Mouse (Mus musculus): Measurements from ENCODE around the gene Atp5g1. TPM values are rescaled to one million over a fixed set of nuclear protein-coding genes. Genes with fewer than 3 reads are reported as not detected.

Atp5g1 gene
- polyA plus RNA-seq, 3 experiments from 2014 or later = 336 to 391 (median 363) TPM

- ATAC-seq = no peak
Observed at GRCm38 (mm10) chr11:96071013-96071412, 4.5 kb downstream of the Atp5g1 start.

- ATAC-seq = no peak
Observed at GRCm38 (mm10) chr11:96070353-96070752, 5.1 kb downstream of the Atp5g1 start.

- no peak for ATAC-seq
Observed at GRCm38 (mm10) chr11:96068231-96068630, 7.2 kb downstream of the Atp5g1 start.

- peak; percentile 79 for ATAC-seq
Observed at GRCm38 (mm10) chr11:96065215-96065911, 10.1 kb downstream of the Atp5g1 start, which contains the start of gene Ube2z. TSS of gene Ube2z (minus strand) at chr11:96065388.

- ATAC-seq = peak; percentile 66
Observed at GRCm38 (mm10) chr11:96064521-96065214, 10.8 kb downstream of the Atp5g1 start.

- ATAC-seq = peak; percentile 88
Observed at GRCm38 (mm10) chr11:96058309-96058708, 17.2 kb downstream of the Atp5g1 start.

GRCm38 (mm10) chr11:96050854-96051253, 24.6 kb downstream of the Atp5g1 start:
- ATAC-seq = no peak

GRCm38 (mm10) chr11:96049939-96050338, 25.5 kb downstream of the Atp5g1 start:
- no peak for ATAC-seq

- ATAC-seq = no peak
Observed at GRCm38 (mm10) chr11:96047469-96048373, 27.7 kb downstream of the Atp5g1 start.

GRCm38 (mm10) chr11:96046793-96047192, 28.7 kb downstream of the Atp5g1 start:
- no peak for ATAC-seq

- ATAC-seq = no peak
Observed at GRCm38 (mm10) chr11:96046028-96046427, 29.4 kb downstream of the Atp5g1 start.

- no peak for ATAC-seq
Observed at GRCm38 (mm10) chr11:96044803-96045567, 30.5 kb downstream of the Atp5g1 start.

- no peak for ATAC-seq
Observed at GRCm38 (mm10) chr11:96038560-96038959, 36.9 kb downstream of the Atp5g1 start.

GRCm38 (mm10) chr11:96037499-96037898, 38.0 kb downstream of the Atp5g1 start:
- ATAC-seq = no peak

- ATAC-seq = no peak
Observed at GRCm38 (mm10) chr11:96035133-96035532, 40.3 kb downstream of the Atp5g1 start.

GRCm38 (mm10) chr11:96034596-96035052, 40.8 kb downstream of the Atp5g1 start, which contains the start of gene Snf8:
TSS of gene Snf8 (plus strand) at chr11:96034885.
- ATAC-seq = peak; percentile 88

GRCm38 (mm10) chr11:96034116-96034515, 41.4 kb downstream of the Atp5g1 start:
- peak; percentile 9 for ATAC-seq

GRCm38 (mm10) chr11:96033264-96033663, 42.2 kb downstream of the Atp5g1 start:
- no peak for ATAC-seq

- ATAC-seq = no peak
Observed at GRCm38 (mm10) chr11:96031701-96032100, 43.8 kb downstream of the Atp5g1 start.

GRCm38 (mm10) chr11:96030571-96030970, 44.9 kb downstream of the Atp5g1 start:
- no peak for ATAC-seq

- no peak for ATAC-seq
Observed at GRCm38 (mm10) chr11:96028130-96028529, 47.3 kb downstream of the Atp5g1 start.

GRCm38 (mm10) chr11:96020622-96021021, 54.8 kb downstream of the Atp5g1 start:
- ATAC-seq = no peak

All from inflammation-experienced regulatory T-cells, adult 6 months (primary cell).